Mouse (Mus musculus) lung, embryonic 16.5 days (tissue): Measurements from ENCODE around the gene Rdh16f1. TPM values are rescaled to one million over a fixed set of nuclear protein-coding genes. Genes with fewer than 3 reads are reported as not detected.

Source experiments
- ATAC-seq: fragments of 200-750 bp; cut with Nextera tagmentation; 2 replicates; pipeline ENCODE4 v1.8.0; 2017; ENCODE audit warnings: low read depth, mild to moderate bottlenecking, moderate library complexity
- H3K27ac ChIP-seq: fragments of 300-500 bp; sonication (generic); 2 replicates; pipeline ENCODE4 v1.5.1; 2014; ENCODE audit warnings: mild to moderate bottlenecking, control low read depth, low read length
- H3K27me3 ChIP-seq: fragments of 300-500 bp; sonication (generic); 2 replicates; pipeline ENCODE4 v1.6.1; 2014; ENCODE audit warnings: low read depth, low read length, mixed read lengths; ENCODE audit not compliant: control insufficient read depth, insufficient read depth
- H3K36me3 ChIP-seq: fragments of 300-500 bp; sonication (generic); 2 replicates; pipeline ENCODE4 v1.6.1; 2014; ENCODE audit warnings: low read length; ENCODE audit not compliant: control insufficient read depth, insufficient read depth
- H3K4me1 ChIP-seq: fragments of 300-500 bp; sonication (generic); replicated peaks from 2 replicates; pipeline ENCODE4 v1.6.1; 2014; ENCODE audit warnings: low read length, mixed read lengths; ENCODE audit not compliant: control insufficient read depth, insufficient read depth
- H3K4me2 ChIP-seq: fragments of 300-500 bp; sonication (generic); 2 replicates; pipeline ENCODE4 v1.6.1; 2014; ENCODE audit warnings: low read depth, low read length, control low read depth
- H3K4me3 ChIP-seq: fragments of 300-500 bp; sonication (generic); 2 replicates; pipeline ENCODE4 v1.5.1; 2014; ENCODE audit warnings: mild to moderate bottlenecking, low read length, control low read depth
- H3K9ac ChIP-seq: fragments of 300-500 bp; sonication (generic); 2 replicates; pipeline ENCODE4 v1.6.1; 2014; ENCODE audit warnings: low read length, control low read depth
- H3K9me3 ChIP-seq: fragments of 300-500 bp; sonication (generic); 2 replicates; pipeline ENCODE4 v1.6.1; 2016; ENCODE audit warnings: low read length; ENCODE audit not compliant: control insufficient read depth
- WGBS: fragments of 180-500 bp; shearing (Covaris S2); extraction: QIAGEN DNeasy Blood & Tissue Kit; methylation state at CpG from one replicate; pipeline ENCODE4 v1.1.7; 2014; 5-methylcytosine and 5-hydroxymethylcytosine counted together
- polyA plus RNA-seq: library from polyadenylated mRNA; unstranded; fragments of >200 nt; fragmentation: Nextera tagmentation; extraction: Ambion mirVana; gene quantifications from 2 replicates; pipeline ENCODE4 v1.2.1, GENCODE M21; 2015

Gene Rdh16f1
- polyA plus RNA-seq, 1 experiment from 2014 or later, result not detected

GRCm38 (mm10) chr10:127838539-127838938 is 79.0 kb downstream of the Rdh16f1 start:
- H3K27ac ChIP-seq, result no peak overlapping the region
- H3K9ac ChIP-seq, result no peak overlapping the region
- H3K36me3 ChIP-seq, result no peaks in the 10 kb centered on the region
- H3K4me1 ChIP-seq, result no peaks in the 10 kb centered on the region
- no peak overlapping the region for H3K4me2 ChIP-seq
- no peak for ATAC-seq
- 70% methylated on average over 2 of the region's 2 CpGs for WGBS
- no peaks in the 10 kb centered on the region for H3K9me3 ChIP-seq
- H3K27me3 ChIP-seq, result no peaks in the 10 kb centered on the region
- no peak overlapping the region for H3K4me3 ChIP-seq

- H3K27me3 ChIP-seq, result no peaks in the 10 kb centered on the region
- 64% methylated on average over 2 of the region's 2 CpGs for WGBS
These were observed 81.2 kb downstream of the Rdh16f1 start for GRCm38 (mm10) chr10:127840776-127841175.

More at GRCm38 (mm10) chr10:127840776-127841175, 81.2 kb downstream of the Rdh16f1 start:
- Histone ChIP-seq H3K9me3 (no peaks in the 10 kb centered on the region), H3K9ac (no peak overlapping the region), H3K4me3 (no peak overlapping the region), H3K4me1 (no peaks in the 10 kb centered on the region), H3K27ac (no peak overlapping the region), H3K36me3 (no peaks in the 10 kb centered on the region), H3K4me2 (no peak overlapping the region)
- ATAC-seq, result no peak

Other genes starting within 250 kb of the Rdh16f1 start
- 155 and 169 TPM in 2 replicates for gene Ndufa4l2, start 244.8 kb upstream of the Rdh16f1 start, polyA plus RNA-seq
- gene Shmt2, start 237.3 kb upstream of the Rdh16f1 start, polyA plus RNA-seq, result 116 and 119 TPM in 2 replicates
- gene Nxph4, start 225.2 kb upstream of the Rdh16f1 start, polyA plus RNA-seq, result 1.8 TPM in 2 replicates
- 78.9 and 83.6 TPM in 2 replicates for gene Lrp1, start 138.6 kb upstream of the Rdh16f1 start, polyA plus RNA-seq
- 47.4 and 49.2 TPM in 2 replicates for gene Stat6, start 116.8 kb upstream of the Rdh16f1 start, polyA plus RNA-seq
- 12.6 and 13.2 TPM in 2 replicates for gene Nemp1, start 92.9 kb upstream of the Rdh16f1 start, polyA plus RNA-seq
- 16.2 and 17.9 TPM in 2 replicates for gene Nab2, start 91.2 kb upstream of the Rdh16f1 start, polyA plus RNA-seq
- 0.19 and 0.39 TPM in 2 replicates for gene Myo1a, start 54.6 kb upstream of the Rdh16f1 start, polyA plus RNA-seq
- gene Tac2, start 35.3 kb upstream of the Rdh16f1 start, polyA plus RNA-seq, result not detected in 2 replicates
- 2.3 and 2.6 TPM in 2 replicates for gene Zbtb39, start 20.2 kb upstream of the Rdh16f1 start, polyA plus RNA-seq
- 16.4 and 17.3 TPM in 2 replicates for gene Gpr182, start 8.1 kb upstream of the Rdh16f1 start, polyA plus RNA-seq
- 0.08 TPM in 1 of 2 replicates, not detected in the other for gene Rdh1, start 66 bp upstream of the Rdh16f1 start, polyA plus RNA-seq
- gene Rdh9, start 16.6 kb downstream of the Rdh16f1 start, polyA plus RNA-seq, result not detected in 2 replicates
- not detected in 2 replicates for gene Rdh16, start 41.4 kb downstream of the Rdh16f1 start, polyA plus RNA-seq
- not detected in 2 replicates for gene Rdh19, start 90.1 kb downstream of the Rdh16f1 start, polyA plus RNA-seq
- not detected in 2 replicates for gene Rdh16f2, start 106.7 kb downstream of the Rdh16f1 start, polyA plus RNA-seq
- 0.69 TPM in 1 of 2 replicates, not detected in the other for gene Rdh7, start 129.0 kb downstream of the Rdh16f1 start, polyA plus RNA-seq
- 0.08 TPM in 1 of 2 replicates, not detected in the other for gene Sdr9c7, start 138.7 kb downstream of the Rdh16f1 start, polyA plus RNA-seq
- gene Hsd17b6, start 247.8 kb downstream of the Rdh16f1 start, polyA plus RNA-seq, result not detected in 2 replicates